Mouse (Mus musculus) inflammation-experienced regulatory T-cells, adult 6 months (primary cell): ENCODE data around the gene Ccdc114. TPM values are rescaled to one million over a fixed set of nuclear protein-coding genes. Genes with fewer than 3 reads are reported as not detected.
"Not testable (repeated sequence)": the region's sequence is repeated elsewhere in the genome, so short reads cannot be mapped to it uniquely, and the experiment has no call there.

Experiments
- ATAC-seq: one replicate; pipeline ENCODE4 v1.8.0; 2017
- polyA plus RNA-seq, 3 experiments: library from polyadenylated mRNA; unstranded; fragments of 100-300 nt; shearing (Covaris generic); gene quantifications; one replicate each; pipeline ENCODE4 v1.2.1; 2017

Ccdc114 gene
- polyA plus RNA-seq, result 1 to 10 TPM; 1.4 to 1.8 (median 1.4) TPM

- ATAC-seq, result no peak
Observed at GRCm38 (mm10) chr7:45923762-45924428, at the start of gene Ccdc114. Gene Ccdc114, plus strand, starts transcription at chr7:45924072.

GRCm38 (mm10) chr7:45876895-45877294 is 47.0 kb upstream of the Ccdc114 start:
- no peak for ATAC-seq

- not testable (repeated sequence) for ATAC-seq
Observed at GRCm38 (mm10) chr7:45878278-45878677, 45.6 kb upstream of the Ccdc114 start, which contains the start of gene Grin2d. Gene Grin2d, minus strand, starts transcription at chr7:45878378.

GRCm38 (mm10) chr7:45880531-45880930 is 43.3 kb upstream of the Ccdc114 start:
- no peak for ATAC-seq

- no peak for ATAC-seq
Observed at GRCm38 (mm10) chr7:45881011-45881410, 42.9 kb upstream of the Ccdc114 start.

GRCm38 (mm10) chr7:45887246-45887645 is 36.6 kb upstream of the Ccdc114 start:
- no peak for ATAC-seq

GRCm38 (mm10) chr7:45892651-45893050 is 31.2 kb upstream of the Ccdc114 start:
- ATAC-seq, result no peak

- no peak for ATAC-seq
Observed at GRCm38 (mm10) chr7:45895931-45896516, 27.8 kb upstream of the Ccdc114 start.

GRCm38 (mm10) chr7:45896517-45897257 is 27.2 kb upstream of the Ccdc114 start, which contains the start of the genes Syngr4 and Tmem143:
Gene Syngr4, minus strand, starts transcription at chr7:45896714.
Gene Tmem143, plus strand, starts transcription at chr7:45896941.
- ATAC-seq, result peak; percentile 95

- peak; percentile 23 for ATAC-seq
Observed at GRCm38 (mm10) chr7:45897258-45897757, 26.6 kb upstream of the Ccdc114 start.

- ATAC-seq, result peak; percentile 36
Observed at GRCm38 (mm10) chr7:45898125-45898524, 25.7 kb upstream of the Ccdc114 start.

GRCm38 (mm10) chr7:45901562-45901961 is 22.3 kb upstream of the Ccdc114 start:
- ATAC-seq, result no peak

- no peak for ATAC-seq
Observed at GRCm38 (mm10) chr7:45902481-45903002, 21.3 kb upstream of the Ccdc114 start.

- ATAC-seq, result no peak
Observed at GRCm38 (mm10) chr7:45906622-45907021, 17.2 kb upstream of the Ccdc114 start.

- ATAC-seq, result no peak
Observed at GRCm38 (mm10) chr7:45908384-45908783, 15.5 kb upstream of the Ccdc114 start.

- no peak for ATAC-seq
Observed at GRCm38 (mm10) chr7:45909145-45909544, 14.7 kb upstream of the Ccdc114 start.

- ATAC-seq, result no peak
Observed at GRCm38 (mm10) chr7:45914067-45914466, 9.8 kb upstream of the Ccdc114 start.

GRCm38 (mm10) chr7:45915011-45915410 is 8.9 kb upstream of the Ccdc114 start:
- no peak for ATAC-seq

GRCm38 (mm10) chr7:45916056-45917003 is 7.5 kb upstream of the Ccdc114 start:
- ATAC-seq, result peak; percentile 89

GRCm38 (mm10) chr7:45917004-45917704 is 6.7 kb upstream of the Ccdc114 start:
- ATAC-seq, result no peak

- ATAC-seq, result no peak
Observed at GRCm38 (mm10) chr7:45917926-45918325, 5.9 kb upstream of the Ccdc114 start.
